8 mouse cellular contexts compared by ENCODE assay signal in genomic region chr2:121443068-121443349, GRCm38 (mm10). TPM values are rescaled to one million over a fixed set of nuclear protein-coding genes. Genes with fewer than 3 reads are reported as not detected.
DNase-seq lines count a peak whose midpoint lies in the region; ATAC-seq and TF ChIP-seq lines count a peak whose summit lies in the region.

No protein-coding gene starts in this region.

- DNase-seq in heart, adult 11 months: no peak
- no peak for DNase-seq in hindbrain, embryonic 11.5 days (ENCODE audit: low spot score)
- DNase-seq in lung, postnatal 36 days: peak; percentile 9
- DNase-seq in left cerebral cortex, adult 9 months (ENCODE audit: low spot score in 2 of 2): no peak
- no peak for DNase-seq in thymus, postnatal 14 days
- no peak for DNase-seq in layer of hippocampus, adult 11-12 months (ENCODE audit: low spot score)

- 18% methylated on average over 8 of the region's 8 CpGs for WGBS in heart, embryonic 14.5 days
- 17% methylated on average over 8 of the region's 8 CpGs for WGBS in hindbrain, embryonic 11.5 days

- TF ChIP-seq POLR2A in bone marrow macrophage, adult 2 months (IDR thresholded peaks at IDR 0.05; ENCODE audit: borderline replicate concordance, low read depth, low read length): no peak

- H3K36me3 ChIP-seq in heart, embryonic 14.5 days (ENCODE audit: control insufficient read depth, insufficient read depth, low read length): peaks cover 19% of the 10 kb centered on the region
- no peaks in the 10 kb centered on the region for H3K36me3 ChIP-seq in hindbrain, embryonic 11.5 days (ENCODE audit: control insufficient read depth, insufficient read depth, low read length)

- H3K27me3 ChIP-seq in heart, embryonic 14.5 days (ENCODE audit: control insufficient read depth, insufficient read depth, low read length): no peaks in the 10 kb centered on the region
- H3K27me3 ChIP-seq in hindbrain, embryonic 11.5 days (ENCODE audit: control insufficient read depth, insufficient read depth, low read length): peaks cover 17% of the 10 kb centered on the region

- peak overlapping the region; percentile 97 for H3K4me2 ChIP-seq in heart, embryonic 14.5 days (ENCODE audit: low read length)
- H3K4me2 ChIP-seq in hindbrain, embryonic 11.5 days (replicated peaks; ENCODE audit: low read depth, low read length): peak overlapping the region; percentile 58

- ATAC-seq in heart, embryonic 14.5 days (ENCODE audit: insufficient number of reproducible peaks, insufficient read depth, low FRiP score, low read depth): no peak
- ATAC-seq in hindbrain, embryonic 11.5 days (ENCODE audit: low FRiP score): no peak

- H3K4me1 ChIP-seq in heart, embryonic 14.5 days (ENCODE audit: control insufficient read depth in 2 of 2, insufficient read depth in 2 of 2, low read length in 2 of 2): peaks cover 11 to 21% of the 10 kb centered on the region in 2 experiments; a peak in 3 of 4 replicates
- H3K4me1 ChIP-seq in bone marrow macrophage, adult 2 months (ENCODE audit: control insufficient read depth, insufficient read depth, low read length): peaks cover 22% of the 10 kb centered on the region
- peaks cover 9% of the 10 kb centered on the region; the same call in 1 of the 2 replicates for H3K4me1 ChIP-seq in hindbrain, embryonic 11.5 days (replicated peaks; ENCODE audit: control insufficient read depth, insufficient read depth, low read length)

- H3K9ac ChIP-seq in heart, embryonic 14.5 days (ENCODE audit: low read length): peak overlapping the region; percentile 70
- H3K9ac ChIP-seq in hindbrain, embryonic 11.5 days (ENCODE audit: low read depth, low read length): no peak overlapping the region

- no peak for TF ChIP-seq CTCF in bone marrow macrophage, adult 2 months (IDR thresholded peaks at IDR 0.05; ENCODE audit: low read depth, low read length)

- peak overlapping the region; percentile 50 to 52 for H3K4me3 ChIP-seq in heart, embryonic 14.5 days (ENCODE audit: control insufficient read depth in 1 of 2, insufficient read depth in 1 of 2, low read depth in 1 of 2, low read length in 2 of 2)
- peak overlapping the region; percentile 43 for H3K4me3 ChIP-seq in bone marrow macrophage, adult 2 months (ENCODE audit: insufficient read depth, low read length)
- 0 out of 2 replicates have a peak overlapping the region, but pooled peaks have one; percentile 13 for H3K4me3 ChIP-seq in hindbrain, embryonic 11.5 days (ENCODE audit: low read depth, low read length)

- H3K27ac ChIP-seq in heart, embryonic 14.5 days (replicated peaks in 1 of 2; ENCODE audit: control insufficient read depth in 1 of 2, insufficient read depth in 1 of 2, low read depth in 2 of 2, low read length in 2 of 2): no peak overlapping the region
- no peak overlapping the region for H3K27ac ChIP-seq in bone marrow macrophage, adult 2 months (ENCODE audit: insufficient read depth, low read depth, low read length)
- no peak overlapping the region for H3K27ac ChIP-seq in hindbrain, embryonic 11.5 days (ENCODE audit: low read depth, low read length)

- H3K9me3 ChIP-seq in heart, embryonic 14.5 days (ENCODE audit: control insufficient read depth, low read length): no peaks in the 10 kb centered on the region
- H3K9me3 ChIP-seq in hindbrain, embryonic 11.5 days (ENCODE audit: control insufficient read depth, low read length): no peaks in the 10 kb centered on the region

RNA-seq across cellular contexts. Expression of gene Ell3, which starts 1.1 kb away (rescaled TPM):
- polyA plus RNA-seq in heart, embryonic 14.5 days (2014; fragmentation: Nextera tagmentation; extraction: Ambion mirVana): 0.77 and 1.3 TPM in 2 replicates
- polyA plus RNA-seq in bone marrow macrophage, adult 2 months (2012; ENCODE audit: insufficient read depth, insufficient read length, missing spikeins): 0.92 TPM in 1 of 2 replicates, not detected in the other
- 3.1 and 3.7 TPM in 2 replicates for polyA plus RNA-seq in hindbrain, embryonic 11.5 days (2014; fragmentation: Nextera tagmentation; extraction: Ambion mirVana)

RNA-seq across cellular contexts. Expression of gene Serf2, which starts 6.0 kb away (rescaled TPM):
- 675 and 694 TPM in 2 replicates for polyA plus RNA-seq in heart, embryonic 14.5 days (2014; fragmentation: Nextera tagmentation; extraction: Ambion mirVana)
- 547 and 575 TPM in 2 replicates for polyA plus RNA-seq in bone marrow macrophage, adult 2 months (2012; ENCODE audit: insufficient read depth, insufficient read length, missing spikeins)
- 457 and 490 TPM in 2 replicates for polyA plus RNA-seq in hindbrain, embryonic 11.5 days (2014; fragmentation: Nextera tagmentation; extraction: Ambion mirVana)

RNA-seq across cellular contexts. Expression of gene Hypk, which starts 10.1 kb away (rescaled TPM):
- polyA plus RNA-seq in heart, embryonic 14.5 days (2014; fragmentation: Nextera tagmentation; extraction: Ambion mirVana): 85.7 and 101 TPM in 2 replicates
- 44.7 and 69.0 TPM in 2 replicates for polyA plus RNA-seq in bone marrow macrophage, adult 2 months (2012; ENCODE audit: insufficient read depth, insufficient read length, missing spikeins)
- polyA plus RNA-seq in hindbrain, embryonic 11.5 days (2014; fragmentation: Nextera tagmentation; extraction: Ambion mirVana): 114 and 116 TPM in 2 replicates

RNA-seq across cellular contexts. Expression of gene Serinc4, which starts 13.6 kb away (rescaled TPM):
- polyA plus RNA-seq in heart, embryonic 14.5 days (2014; fragmentation: Nextera tagmentation; extraction: Ambion mirVana): 0.20 and 0.63 TPM in 2 replicates
- not detected in 2 replicates for polyA plus RNA-seq in bone marrow macrophage, adult 2 months (2012; ENCODE audit: insufficient read depth, insufficient read length, missing spikeins)
- 0.46 and 0.80 TPM in 2 replicates for polyA plus RNA-seq in hindbrain, embryonic 11.5 days (2014; fragmentation: Nextera tagmentation; extraction: Ambion mirVana)

RNA-seq across cellular contexts. Expression of gene Catsper2, which starts 29.4 kb away (rescaled TPM):
- 3.1 and 3.4 TPM in 2 replicates for polyA plus RNA-seq in heart, embryonic 14.5 days (2014; fragmentation: Nextera tagmentation; extraction: Ambion mirVana)
- 0.80 and 1.5 TPM in 2 replicates for polyA plus RNA-seq in bone marrow macrophage, adult 2 months (2012; ENCODE audit: insufficient read depth, insufficient read length, missing spikeins)
- polyA plus RNA-seq in hindbrain, embryonic 11.5 days (2014; fragmentation: Nextera tagmentation; extraction: Ambion mirVana): 1.9 and 2.7 TPM in 2 replicates
